Mouse (Mus musculus) embryo, embryonic 10 days (tissue): ENCODE data around the gene Il5.

Experiments
- DNase-seq: peaks from one replicate; pipeline ENCODE4 v3.0.0-alpha.2; 2015; ENCODE audit warnings: low spot score

The Il5 gene

GRCm38 (mm10) chr11:53770125-53770791, 49.7 kb downstream of the Il5 start:
- peak; percentile 74 for DNase-seq

- DNase-seq, result no peak
Measured at GRCm38 (mm10) chr11:53771001-53771744, 50.6 kb downstream of the Il5 start.

- no peak for DNase-seq
Measured at GRCm38 (mm10) chr11:53772536-53772935, 51.9 kb downstream of the Il5 start.

DNA sequence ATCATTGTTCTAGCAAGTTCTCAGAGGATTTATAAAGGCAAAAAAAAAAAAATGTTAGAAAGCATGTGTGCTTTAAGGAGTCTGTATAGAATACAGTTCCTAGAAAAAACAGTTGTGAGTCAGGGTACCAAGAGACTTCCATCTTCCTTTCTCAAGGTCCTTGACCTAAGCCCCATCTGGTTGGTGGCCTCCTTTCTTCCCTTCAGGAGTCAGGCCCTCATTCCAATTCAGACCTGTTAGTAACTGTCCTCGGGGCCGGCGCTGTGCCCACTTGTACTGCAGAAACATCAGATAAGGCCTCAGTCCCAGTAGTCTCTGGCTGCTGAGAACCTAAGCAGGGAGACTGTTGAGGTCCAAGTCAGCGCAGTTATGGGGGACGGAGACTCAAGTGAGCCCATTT, 52.5 kb downstream of the Il5 start, which contains the start of gene Gm17334:
Gm17334 (minus strand) TSS at position 101 of the 400 bp plus-strand sequence.
- no peak for DNase-seq

GRCm38 (mm10) chr11:53773641-53774360, 53.2 kb downstream of the Il5 start:
- DNase-seq, result no peak
